Mouse (Mus musculus) embryo, embryonic 11 days (tissue): ENCODE results near the gene Hsf4.
"Not testable (repeated sequence)": the region's sequence is repeated elsewhere in the genome, so short reads cannot be mapped to it uniquely, and the experiment has no call there.

Experiments
- DNase-seq: peaks from one replicate; pipeline ENCODE4 v3.0.0-alpha.2; 2015

Gene Hsf4

GRCm38 (mm10) chr8:105286907-105287306 is 17.3 kb downstream of the Hsf4 start:
- DNase-seq: no peak

- DNase-seq: no peak
These were observed 18.6 kb downstream of the Hsf4 start for GRCm38 (mm10) chr8:105288231-105288630.

DNA sequence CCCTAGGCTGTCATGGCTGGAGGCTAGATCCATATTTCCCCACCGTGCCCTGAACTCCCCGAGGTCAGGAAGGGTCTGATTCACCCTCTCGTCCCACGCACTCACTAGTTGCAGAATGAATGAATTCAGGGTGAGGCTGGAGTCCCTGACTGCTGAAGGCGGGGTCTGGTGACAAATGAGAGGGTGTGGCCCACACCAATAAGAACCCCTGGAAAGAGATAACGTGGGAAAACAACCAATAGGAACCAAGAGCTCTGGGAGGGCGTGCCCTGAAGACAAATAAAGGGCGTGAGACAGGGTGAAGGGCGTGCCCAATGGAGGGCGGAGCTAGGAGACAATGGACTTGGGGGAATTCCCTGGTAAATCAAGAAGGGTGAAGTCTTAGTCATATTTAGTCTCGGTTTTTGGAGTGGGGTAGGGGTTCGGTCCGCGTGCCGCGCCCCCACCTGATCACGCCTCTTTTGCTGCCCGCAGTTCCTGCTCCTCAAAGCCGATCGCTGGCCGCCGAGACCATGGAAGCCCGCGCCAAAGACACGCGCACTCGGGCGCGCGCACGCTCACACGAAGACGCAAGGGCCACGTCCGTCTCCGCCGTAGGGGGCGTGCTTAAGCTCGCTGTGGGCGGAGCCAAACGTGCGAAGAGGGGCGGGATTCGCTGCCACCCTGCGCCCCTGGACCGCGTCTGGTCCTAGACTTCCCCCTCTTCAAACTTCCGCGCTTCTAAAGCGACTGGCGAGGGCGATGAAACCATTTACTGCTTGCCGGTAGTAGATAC is 19.5 kb downstream of the Hsf4 start:
- DNase-seq: peak; percentile 98

DNA sequence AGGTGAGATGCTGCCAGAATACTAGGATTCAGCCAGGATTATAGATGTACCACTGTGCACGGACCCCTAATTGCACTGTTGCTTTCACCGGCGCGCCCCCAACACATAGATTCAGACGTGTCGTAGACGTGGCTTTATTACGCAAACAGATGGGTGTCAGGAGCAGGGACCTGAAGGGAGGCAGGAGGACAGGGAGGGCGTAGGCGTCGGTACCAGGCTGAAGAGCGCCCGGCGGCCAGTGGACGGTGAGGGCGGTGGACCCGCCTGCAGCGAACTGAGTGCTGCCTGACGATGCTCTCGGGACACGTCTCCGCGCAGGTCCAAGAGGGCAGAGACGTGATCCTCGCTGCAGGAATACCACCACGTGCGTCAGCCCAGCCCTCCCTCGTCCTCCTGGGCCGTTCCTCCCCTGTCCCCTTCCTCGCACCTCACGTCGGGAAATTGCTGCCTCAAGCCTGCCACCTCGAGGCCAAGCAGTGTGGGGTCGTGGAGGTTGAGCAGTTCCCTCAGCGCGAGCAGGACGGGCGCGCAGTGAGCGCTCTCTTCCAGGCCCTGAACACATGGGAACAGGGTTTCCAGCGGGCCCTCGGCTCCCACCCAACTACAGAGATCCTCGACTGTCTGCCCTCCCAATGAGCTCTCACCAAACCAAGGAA is 20.3 kb downstream of the Hsf4 start, which contains the start of gene 4931428F04Rik:
TSS of gene 4931428F04Rik (minus strand) at position 60 of the 656 bp plus-strand sequence.
- DNase-seq: peak; percentile 77

GRCm38 (mm10) chr8:105290554-105291314 is 21.1 kb downstream of the Hsf4 start:
- DNase-seq: peak; percentile 94

DNA sequence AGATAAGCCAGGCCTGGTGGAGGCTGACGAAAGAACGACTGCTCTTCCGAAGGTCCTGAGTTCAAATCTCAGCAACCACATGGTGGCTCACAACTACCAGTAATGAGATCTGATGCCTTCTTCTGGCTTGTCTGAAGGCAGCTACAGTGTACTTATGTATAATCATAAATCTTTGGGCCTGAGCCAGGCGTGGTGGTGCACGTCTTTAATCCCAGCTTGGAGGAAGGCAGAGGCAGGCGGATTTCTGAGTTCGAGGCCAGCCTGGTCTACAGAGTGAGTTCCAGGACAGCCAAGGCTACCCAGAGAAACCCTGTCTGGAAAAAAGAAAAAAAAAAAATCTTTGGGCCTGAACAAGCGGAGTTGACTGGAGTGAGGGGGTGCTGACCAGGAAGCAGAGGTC is 21.8 kb downstream of the Hsf4 start:
- not testable (repeated sequence) for DNase-seq

DNA sequence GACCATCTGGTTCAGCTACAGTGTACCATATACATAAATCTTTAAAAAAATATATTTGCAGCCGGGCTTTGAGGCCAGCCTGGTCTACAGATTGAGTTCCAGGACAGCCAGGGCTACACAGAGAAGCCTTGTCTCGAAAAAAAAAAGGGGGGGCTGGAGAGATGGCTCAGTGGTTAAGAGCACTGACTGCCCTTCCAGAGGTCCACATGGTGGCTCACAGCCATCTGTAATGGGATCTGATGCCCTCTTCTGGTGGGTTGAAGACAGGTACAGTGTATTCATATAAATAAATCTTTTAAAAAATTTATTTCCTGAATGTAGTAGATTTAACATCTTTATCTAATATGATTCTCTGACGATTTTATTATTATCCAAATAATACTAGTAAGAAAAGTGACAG is 22.2 kb downstream of the Hsf4 start:
- DNase-seq: not testable (repeated sequence)

GRCm38 (mm10) chr8:105292471-105292870 is 22.9 kb downstream of the Hsf4 start:
- DNase-seq: no peak

- no peak for DNase-seq
These were observed 23.8 kb downstream of the Hsf4 start for GRCm38 (mm10) chr8:105293405-105293804.

DNA sequence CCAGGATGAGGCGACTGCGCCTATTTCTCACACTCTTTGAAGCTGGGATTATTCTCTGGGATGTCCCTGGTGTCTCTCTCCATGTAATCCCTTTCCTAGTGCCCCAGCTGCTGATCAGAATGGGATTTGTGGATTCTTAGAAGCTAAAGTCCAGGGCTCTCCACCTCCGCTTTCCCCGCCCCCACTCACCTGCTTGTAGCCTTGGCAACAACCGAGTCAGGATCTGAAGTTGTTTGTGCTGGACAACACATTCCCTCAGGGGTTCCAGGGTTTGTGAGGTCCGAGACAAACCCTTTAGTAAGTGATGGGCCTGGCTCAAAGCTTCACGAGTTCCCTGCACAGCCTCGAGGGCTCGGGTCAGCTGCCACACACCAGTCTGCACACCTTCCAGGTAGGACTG is 25.2 kb downstream of the Hsf4 start:
- no peak for DNase-seq

- DNase-seq: no peak
These were observed 25.7 kb downstream of the Hsf4 start for GRCm38 (mm10) chr8:105295256-105295655.

GRCm38 (mm10) chr8:105295895-105296573 is 26.4 kb downstream of the Hsf4 start, which contains the start of gene Exoc3l:
Exoc3l (minus strand) TSS chr8:105296101.
- DNase-seq: no peak

GRCm38 (mm10) chr8:105297511-105298192 is 28.1 kb downstream of the Hsf4 start, which contains the start of gene E2f4:
E2f4 (plus strand) TSS chr8:105297663.
- DNase-seq: peak; percentile 98

- DNase-seq: no peak
These were observed 29.0 kb downstream of the Hsf4 start for GRCm38 (mm10) chr8:105298351-105299252.

DNA sequence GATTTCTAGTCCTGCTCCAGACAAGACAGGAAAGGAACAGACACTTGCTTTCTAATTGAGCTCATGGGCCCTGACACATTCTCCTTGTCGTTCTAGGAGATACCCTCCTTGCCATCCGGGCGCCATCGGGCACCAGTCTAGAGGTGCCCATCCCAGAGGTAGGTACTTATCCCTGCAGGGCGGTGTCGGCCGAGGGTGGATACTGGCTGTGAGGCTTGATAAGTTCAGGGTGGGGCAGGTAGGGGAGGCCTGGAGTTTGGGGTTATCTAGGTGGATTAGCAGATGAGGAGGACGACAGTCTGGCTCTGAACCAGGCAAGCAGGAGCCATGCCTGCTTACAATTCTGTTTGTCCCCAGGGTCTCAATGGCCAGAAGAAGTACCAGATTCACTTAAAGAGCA is 30.4 kb downstream of the Hsf4 start:
- DNase-seq: no peak

- no peak for DNase-seq
These were observed 33.8 kb downstream of the Hsf4 start for GRCm38 (mm10) chr8:105303396-105303795.

- DNase-seq: no peak
These were observed 34.3 kb downstream of the Hsf4 start for GRCm38 (mm10) chr8:105303874-105304273.

- no peak for DNase-seq
These were observed 35.0 kb downstream of the Hsf4 start for GRCm38 (mm10) chr8:105304325-105305210.

DNA sequence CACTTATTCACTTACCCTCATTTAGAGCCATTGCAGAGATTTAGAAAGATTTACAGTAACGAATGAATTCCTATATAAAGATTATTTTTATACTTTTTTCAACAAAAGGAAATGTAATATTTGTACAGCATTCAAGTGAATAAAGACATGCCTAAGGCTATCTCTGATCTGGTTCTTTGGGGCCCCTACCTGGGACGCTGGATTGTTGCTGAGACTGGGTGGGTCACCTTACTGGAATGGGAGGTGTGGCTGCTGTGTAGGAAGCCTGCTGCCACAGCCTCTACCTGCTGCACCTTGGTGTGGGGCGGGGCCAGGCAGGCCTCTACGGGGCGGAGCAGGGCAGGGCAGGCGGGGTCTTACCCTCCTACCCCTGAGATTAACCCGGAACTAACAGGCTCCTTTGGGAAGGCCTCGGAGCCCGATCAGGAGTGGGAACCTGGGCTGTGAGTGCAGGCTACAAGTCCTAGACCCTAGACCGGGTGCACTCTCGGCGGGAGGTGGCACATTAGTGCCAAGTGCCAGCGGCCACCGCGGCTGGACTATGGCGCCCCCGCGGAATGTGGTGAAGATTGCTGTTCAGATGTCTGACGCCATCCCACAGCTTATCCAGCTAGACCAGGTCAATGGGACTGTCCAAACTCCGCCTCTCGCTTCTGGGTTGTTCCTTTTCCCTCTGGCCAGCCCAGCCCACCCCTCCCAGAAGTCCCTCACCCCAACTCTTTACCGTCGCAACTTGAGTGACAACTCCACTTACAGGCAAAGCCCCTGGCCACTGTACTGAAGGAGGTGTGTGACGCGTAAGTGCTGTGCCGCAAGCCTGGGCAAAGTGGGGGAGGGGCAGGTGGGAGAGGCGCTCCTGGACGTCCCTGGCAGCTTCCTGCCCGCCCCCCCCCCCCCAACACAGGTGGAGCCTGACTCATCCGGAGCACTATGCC is 35.9 kb downstream of the Hsf4 start, which contains the start of gene Elmo3:
TSS of gene Elmo3 (plus strand) at position 391 of the 935 bp plus-strand sequence.
- DNase-seq: peak; percentile 71
